Mouse (Mus musculus) CH12.LX (cell line): ENCODE results near the gene Ralgps2. TPM values are rescaled to one million over a fixed set of nuclear protein-coding genes. Genes with fewer than 3 reads are reported as not detected.

Experiments
- DNase-seq: peaks from one replicate; pipeline ENCODE4 v3.0.0-alpha.2; 2013; ENCODE audit errors: extremely low read depth
- H3K27ac ChIP-seq: 2 replicates; pipeline ENCODE4 v1.5.1; 2012; ENCODE audit warnings: low read depth, mild to moderate bottlenecking, control low read depth, moderate library complexity; ENCODE audit not compliant: insufficient read depth
- H3K27me3 ChIP-seq: replicated peaks from 2 replicates; pipeline ENCODE3; 2012; ENCODE audit warnings: inconsistent platforms
- H3K36me3 ChIP-seq, 2 experiments: replicated peaks in 1 of 2; 2 replicates each; pipeline versions ENCODE3 to v1.6.1; 2012; ENCODE audit warnings: inconsistent platforms in 1 of 2, low read length in 1 of 2, mild to moderate bottlenecking in 1 of 2, mixed read lengths in 1 of 2, moderate library complexity in 1 of 2; ENCODE audit not compliant: control insufficient read depth in 1 of 2, insufficient read depth in 1 of 2
- H3K4me1 ChIP-seq, 2 experiments: 2 replicates each; pipeline ENCODE4 v1.6.1; 2012; ENCODE audit warnings: inconsistent platforms in 1 of 2, moderate library complexity in 1 of 2; ENCODE audit not compliant: insufficient read depth in 2 of 2, control insufficient read depth in 1 of 2
- H3K4me2 ChIP-seq: 2 replicates; pipeline ENCODE4 v1.6.1; 2012; ENCODE audit warnings: low read depth, mild to moderate bottlenecking, control low read depth; ENCODE audit not compliant: poor library complexity, insufficient read depth, severe bottlenecking
- H3K4me3 ChIP-seq, 3 experiments: fragments of 150-350 bp in 1 of 3; sonication (generic) in 1 of 3; replicated peaks in 1 of 3; 2 replicates each; pipeline versions ENCODE3 to v1.5.1; 2011 to 2012; ENCODE audit warnings: low read depth in 2 of 3, low read length in 2 of 3, mild to moderate bottlenecking in 2 of 3, moderate library complexity in 2 of 3, control low read depth in 1 of 3, improper control_type of control experiment in 1 of 3, inconsistent platforms in 1 of 3, mixed read lengths in 1 of 3; ENCODE audit not compliant: poor library complexity in 1 of 3
- H3K79me2 ChIP-seq: replicated peaks from 2 replicates; pipeline ENCODE4 v1.6.1; 2012; ENCODE audit warnings: mild to moderate bottlenecking, moderate library complexity; ENCODE audit not compliant: control insufficient read depth, poor library complexity, insufficient read depth, severe bottlenecking; ENCODE audit errors: extremely low read depth
- H3K9ac ChIP-seq: 2 replicates; pipeline ENCODE4 v1.6.1; 2012; ENCODE audit warnings: low read depth, mild to moderate bottlenecking, control low read depth, moderate library complexity; ENCODE audit not compliant: insufficient read depth
- H3K9me3 ChIP-seq: replicated peaks from 2 replicates; pipeline ENCODE3; 2012; ENCODE audit warnings: low read length, inconsistent platforms, mixed read lengths
- BHLHE40 ChIP-seq: IDR thresholded peaks from 2 replicates; pipeline ENCODE4 v1.6.1; 2011; ENCODE audit warnings: mild to moderate bottlenecking, low read depth, low read length, improper control_type of control experiment
- CHD1 ChIP-seq: IDR thresholded peaks from 2 replicates; pipeline ENCODE4 v1.6.1; 2012; ENCODE audit warnings: low read depth, low read length, improper control_type of control experiment, inconsistent platforms
- CHD2 ChIP-seq: IDR thresholded peaks from 2 replicates; pipeline ENCODE4 v1.6.1; 2011; ENCODE audit warnings: low read length, improper control_type of control experiment
- ELF1 ChIP-seq: IDR thresholded peaks from 2 replicates; pipeline ENCODE4 v1.6.1; 2014; ENCODE audit warnings: low read depth, mild to moderate bottlenecking, inconsistent platforms, low read length, improper control_type of control experiment
- EP300 ChIP-seq: IDR thresholded peaks from 2 replicates; pipeline ENCODE4 v1.6.1; 2011; ENCODE audit warnings: low read length, improper control_type of control experiment
- ETS1 ChIP-seq: conservative IDR thresholded peaks from 2 replicates; pipeline ENCODE4 v1.6.1; 2012; ENCODE audit warnings: low read depth, mild to moderate bottlenecking, inconsistent platforms, low read length, improper control_type of control experiment, moderate library complexity
- GABPA ChIP-seq: IDR thresholded peaks from 2 replicates; pipeline ENCODE4 v1.6.1; 2012; ENCODE audit warnings: low read depth, low read length, improper control_type of control experiment, inconsistent platforms; ENCODE audit not compliant: insufficient replicate concordance
- HCFC1 ChIP-seq: IDR thresholded peaks from 2 replicates; pipeline ENCODE4 v1.6.1; 2012; ENCODE audit warnings: low read depth, mild to moderate bottlenecking, inconsistent platforms, low read length, improper control_type of control experiment
- IRF4 ChIP-seq: IDR thresholded peaks from 2 replicates; pipeline ENCODE4 v1.6.1; 2014; ENCODE audit warnings: low read depth, mild to moderate bottlenecking, inconsistent platforms, low read length, improper control_type of control experiment
- JUN ChIP-seq: IDR thresholded peaks from 2 replicates; pipeline ENCODE4 v1.6.1; 2011; ENCODE audit warnings: low read depth, mild to moderate bottlenecking, low read length, improper control_type of control experiment, moderate library complexity; ENCODE audit not compliant: insufficient read depth
- KAT2A ChIP-seq: IDR thresholded peaks from 2 replicates; pipeline ENCODE4 v1.6.1; 2012; ENCODE audit warnings: low read length, improper control_type of control experiment, inconsistent platforms; ENCODE audit not compliant: insufficient replicate concordance
- MAX ChIP-seq: IDR thresholded peaks from 2 replicates; pipeline ENCODE4 v1.6.1; 2011; ENCODE audit warnings: low read length, improper control_type of control experiment
- MAZ ChIP-seq: IDR thresholded peaks from 2 replicates; pipeline ENCODE4 v1.6.1; 2012; ENCODE audit warnings: low read depth, mild to moderate bottlenecking, inconsistent platforms, low read length, improper control_type of control experiment, moderate library complexity
- MEF2A ChIP-seq: IDR thresholded peaks from 2 replicates; pipeline ENCODE4 v1.6.1; 2014; ENCODE audit warnings: low read depth, mild to moderate bottlenecking, inconsistent platforms, low read length, improper control_type of control experiment, borderline replicate concordance
- MXI1 ChIP-seq: IDR thresholded peaks from 2 replicates; pipeline ENCODE4 v1.6.1; 2011; ENCODE audit warnings: mild to moderate bottlenecking, low read depth, low read length, improper control_type of control experiment
- MYC ChIP-seq: IDR thresholded peaks from 2 replicates; pipeline ENCODE4 v1.6.1; 2011; ENCODE audit warnings: low read depth, mild to moderate bottlenecking, improper control_type of control experiment, low read length
- POLR2A ChIP-seq: IDR thresholded peaks from 2 replicates; pipeline ENCODE4 v1.6.1; 2011; ENCODE audit warnings: low read depth, mild to moderate bottlenecking, improper control_type of control experiment, low read length
- POLR2AphosphoS2 ChIP-seq: IDR thresholded peaks from 2 replicates; pipeline ENCODE4 v1.6.1; 2011; ENCODE audit warnings: low read depth, low read length, improper control_type of control experiment
- RAD21 ChIP-seq: IDR thresholded peaks from 2 replicates; pipeline ENCODE4 v1.6.1; 2011; ENCODE audit warnings: low read depth, mild to moderate bottlenecking, low read length, improper control_type of control experiment, moderate library complexity
- RCOR1 ChIP-seq: conservative IDR thresholded peaks from 2 replicates; pipeline ENCODE4 v1.6.1; 2012; ENCODE audit warnings: low read depth, mild to moderate bottlenecking, inconsistent platforms, low read length, improper control_type of control experiment
- SIN3A ChIP-seq: IDR thresholded peaks from 2 replicates; pipeline ENCODE4 v1.6.1; 2012; ENCODE audit warnings: low read length, improper control_type of control experiment, inconsistent platforms
- SMC3 ChIP-seq: IDR thresholded peaks from 2 replicates; pipeline ENCODE4 v1.6.1; 2011; ENCODE audit warnings: low read depth, low read length, improper control_type of control experiment
- TBP ChIP-seq: conservative IDR thresholded peaks from 2 replicates; pipeline ENCODE4 v1.6.1; 2011; ENCODE audit warnings: low read depth, low read length, improper control_type of control experiment
- TCF12 ChIP-seq: IDR thresholded peaks from 2 replicates; pipeline ENCODE4 v1.6.1; 2014; ENCODE audit warnings: low read depth, mild to moderate bottlenecking, inconsistent platforms, low read length, improper control_type of control experiment
- UBTF ChIP-seq: IDR thresholded peaks from 2 replicates; pipeline ENCODE4 v1.6.1; 2012; ENCODE audit warnings: low read depth, mild to moderate bottlenecking, inconsistent platforms, low read length, improper control_type of control experiment, moderate library complexity
- USF1 ChIP-seq: IDR thresholded peaks from 2 replicates; pipeline ENCODE4 v1.6.1; 2014; ENCODE audit warnings: low read depth, mild to moderate bottlenecking, inconsistent platforms, low read length, improper control_type of control experiment
- USF2 ChIP-seq: conservative IDR thresholded peaks from 2 replicates; pipeline ENCODE4 v1.6.1; 2011; ENCODE audit warnings: low read depth, low read length, improper control_type of control experiment
- ZKSCAN1 ChIP-seq: IDR thresholded peaks from 2 replicates; pipeline ENCODE4 v1.6.1; 2012; ENCODE audit warnings: low read depth, inconsistent platforms, low read length, improper control_type of control experiment, borderline replicate concordance
- ZNF384 ChIP-seq: IDR thresholded peaks from 2 replicates; pipeline ENCODE4 v1.6.1; 2012; ENCODE audit warnings: low read depth, low read length, improper control_type of control experiment, inconsistent platforms
- dilution Hi-C: fragments of 300-500 bp; cut with MboI; formaldehyde crosslinking; loops from 2 replicates; pipeline ENCODE4 v1.14.3; 2020; ENCODE audit warnings: low sequenced_read_pairs; ENCODE audit not compliant: extremely low pct_unique_long_range_greater_than_20kb, extremely low pct_ligation_motif_present
- in situ Hi-C: fragments of 300-500 bp; cut with MboI; formaldehyde crosslinking; loops from 3 replicates; pipeline ENCODE4 v1.14.3; 2019; ENCODE audit warnings: low sequenced_read_pairs, low pct_ligation_motif_present, low pct_unique_long_range_greater_than_20kb, mixed read lengths
- polyA plus RNA-seq: library from polyadenylated mRNA; unstranded; fragments of >175 nt; gene quantifications from 2 replicates; pipeline ENCODE4 v1.2.1, GENCODE M21; 2012; ENCODE audit warnings: low read depth; ENCODE audit not compliant: insufficient read length
- total RNA-seq, 2 experiments: library from RNA; depleted of rRNA; stranded (reverse); fragments of 300-350 nt in 1 of 2; fragments of >200 nt in 1 of 2; gene quantifications; 2 replicates each; pipeline ENCODE4 v1.2.3; 2012 to 2014

The Ralgps2 gene
- total and polyA plus RNA-seq, 3 experiments: 65.1 to 149 (median 133) TPM

DNA sequence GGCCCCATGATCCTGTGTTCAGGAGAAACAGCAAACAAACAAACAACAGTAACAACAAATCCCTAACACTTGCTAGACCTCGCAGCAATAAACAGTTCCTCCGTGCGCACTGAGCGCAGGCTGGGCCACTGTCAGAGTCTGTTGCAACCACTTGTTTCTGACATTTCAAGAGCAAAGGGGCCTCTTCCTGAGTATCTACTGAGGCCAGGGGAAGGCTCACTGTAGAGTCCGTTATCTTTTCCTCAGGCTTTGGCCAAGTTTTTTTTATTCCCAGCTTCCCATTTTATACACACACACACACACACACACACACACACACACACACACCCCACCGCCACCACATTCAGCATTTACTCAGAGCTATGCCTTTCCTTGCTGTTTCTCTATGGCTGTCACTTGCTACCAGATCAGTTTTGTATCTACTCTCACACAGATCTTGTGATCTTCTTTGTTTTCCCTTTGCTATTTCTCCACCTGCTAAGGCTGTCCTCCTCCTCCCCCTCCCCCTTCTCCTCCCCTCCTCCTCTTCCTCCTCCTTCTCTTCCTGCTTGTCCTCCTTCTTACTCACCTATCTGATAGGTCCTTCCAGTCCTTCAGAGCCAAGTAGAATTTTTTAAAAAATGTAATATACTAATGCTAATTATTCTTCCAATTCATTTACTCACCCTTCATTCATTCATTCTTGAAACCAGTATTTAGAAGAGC is 47.4 kb upstream of the Ralgps2 start (continued):
- TF ChIP-seq IRF4: no peak
- TF ChIP-seq GABPA: no peak
- no peak for TF ChIP-seq ZNF384

DNA sequence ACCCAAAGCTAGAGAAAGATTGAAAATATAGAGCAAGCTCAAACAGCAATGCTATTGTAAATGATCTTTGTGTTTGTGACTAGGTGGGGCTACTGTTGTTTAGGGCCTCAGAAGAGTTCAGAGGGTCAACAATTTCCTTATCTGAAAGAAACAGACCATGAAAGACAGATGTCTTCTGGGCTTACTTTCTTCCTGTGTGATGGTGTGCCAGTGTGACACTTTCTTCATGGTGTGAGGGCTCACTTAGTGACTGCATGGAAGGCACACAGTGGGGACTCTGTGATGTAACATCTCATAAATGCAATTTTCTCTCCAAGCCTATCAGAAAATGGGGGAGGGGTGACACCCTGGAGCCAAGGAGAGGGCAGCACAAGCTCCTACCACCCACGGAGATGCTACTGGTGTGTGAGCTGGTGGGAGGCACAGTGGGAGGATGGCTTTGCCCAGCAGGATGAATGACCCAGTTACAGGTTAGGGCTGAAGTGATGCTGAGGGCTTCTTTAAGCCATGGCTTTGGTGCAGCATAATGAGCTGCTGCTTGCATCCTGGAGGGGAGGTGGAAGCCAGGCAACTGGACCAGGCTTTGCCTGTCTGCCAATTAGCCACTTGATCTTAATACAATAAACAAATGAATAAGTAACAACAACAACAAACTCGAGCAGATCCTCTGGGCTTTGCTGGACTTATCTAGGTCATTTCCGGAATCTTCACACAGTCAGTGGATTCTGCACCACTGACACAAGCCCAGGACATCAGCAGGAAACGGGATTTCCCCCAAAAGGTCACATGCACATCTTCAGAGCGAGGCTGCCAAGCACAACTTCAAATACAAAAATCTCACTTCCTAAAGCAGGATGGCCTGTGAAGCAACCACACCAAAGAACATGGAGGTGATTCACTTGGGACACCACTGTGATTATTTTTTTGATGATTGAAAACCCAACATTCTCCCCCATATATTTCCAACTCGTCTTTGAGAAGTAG is 46.5 kb upstream of the Ralgps2 start:
- H3K36me3 ChIP-seq: no peaks in the 10 kb centered on the region
- TF ChIP-seq MYC (peak; percentile 83), ETS1 (peak; percentile 85), CHD1 (0 out of 2 replicates have a peak, but pooled peaks have one; percentile 60), MAX (peak; percentile 78), ZKSCAN1 (peak; percentile 43), POLR2A (no peak), USF1 (peak; percentile 83), SIN3A (peak; percentile 39; the same call in 1 of the 2 replicates), MAZ (no peak), HCFC1 (no peak), UBTF (no peak), POLR2AphosphoS2 (no peak), EP300 (peak; percentile 75), ELF1 (peak; percentile 62; the same call in 1 of the 2 replicates), TCF12 (peak; percentile 67; the same call in 1 of the 2 replicates), RCOR1 (no peak), SMC3 (no peak), KAT2A (no peak), ZNF384 (no peak), IRF4 (peak; percentile 69), GABPA (no peak), TBP (no peak; the same call in 1 of the 2 replicates), CHD2 (peak; percentile 19; the same call in 1 of the 2 replicates), USF2 (peak; percentile 77), JUN (no peak), MXI1 (peak; percentile 83), RAD21 (no peak; the same call in 1 of the 2 replicates), BHLHE40 (peak; percentile 96), MEF2A (peak; percentile 45; the same call in 1 of the 2 replicates)
- TF ChIP-seq, all 38 proteins: peak for 16
- H3K4me2 ChIP-seq: peak overlapping the region; percentile 58
- dilution Hi-C loops (no loop called here), in situ Hi-C loops (no loop called here)
- H3K4me3 ChIP-seq: no peak overlapping the region
- peaks cover 27 to 64% of the 10 kb centered on the region in 2 experiments for H3K4me1 ChIP-seq
- no peaks in the 10 kb centered on the region for H3K27me3 ChIP-seq
- no peaks in the 10 kb centered on the region; the same call in 1 of the 2 replicates for H3K79me2 ChIP-seq
- peak overlapping the region; percentile 95 for H3K27ac ChIP-seq
- H3K9me3 ChIP-seq: no peaks in the 10 kb centered on the region
- peak; percentile 88 for DNase-seq
- peak overlapping the region; percentile 75 for H3K9ac ChIP-seq
